Mouse (Mus musculus): ENCODE measurements around the gene Ptcd1. TPM values are rescaled to one million over a fixed set of nuclear protein-coding genes. Genes with fewer than 3 reads are reported as not detected.

Ptcd1 gene
- polyA plus RNA-seq, 1 experiment from 2014 or later = 25.1 TPM

- H3K27me3 ChIP-seq = no peaks in the 10 kb centered on the region
- no peak for ATAC-seq (replicated peaks)
- 80% methylated on average over 7 of the region's 7 CpGs for WGBS
- H3K36me3 ChIP-seq = peaks cover 11% of the 10 kb centered on the region
- no peak overlapping the region for H3K27ac ChIP-seq (replicated peaks)
- H3K9ac ChIP-seq (replicated peaks) = peak overlapping the region; percentile 60; the same call in 1 of the 2 replicates
- peak overlapping the region; percentile 99 for H3K4me2 ChIP-seq (replicated peaks)
- H3K4me3 ChIP-seq = peak overlapping the region; percentile 60; the same call in 1 of the 2 replicates
- H3K9me3 ChIP-seq = no peaks in the 10 kb centered on the region
- H3K4me1 ChIP-seq = peaks cover 25% of the 10 kb centered on the region
These were observed 33.5 kb upstream of the Ptcd1 start for GRCm38 (mm10) chr5:145200387-145200786.

- peaks cover 25% of the 10 kb centered on the region for H3K4me1 ChIP-seq
- H3K9ac ChIP-seq (replicated peaks) = peak within 1 kb of the TSS; percentile 93
- H3K9me3 ChIP-seq = no peaks in the 10 kb centered on the region
- peaks cover 40% of the 10 kb centered on the region for H3K36me3 ChIP-seq
- WGBS = 75% methylated on average over 2 of the region's 2 CpGs
- peak within 1 kb of the TSS; percentile 84 for H3K27ac ChIP-seq (replicated peaks)
- H3K27me3 ChIP-seq = no peaks in the 10 kb centered on the region
- H3K4me2 ChIP-seq (replicated peaks) = peak within 1 kb of the TSS; percentile 68
- H3K4me3 ChIP-seq = peak within 1 kb of the TSS; percentile 92
- no peak for ATAC-seq (replicated peaks)
These were observed 25.1 kb upstream of the Ptcd1 start, which contains the start of gene Atp5j2 for GRCm38 (mm10) chr5:145191962-145192361. TSS of gene Atp5j2 (minus strand) at chr5:145192062.

GRCm38 (mm10) chr5:145190875-145191798 is 24.2 kb upstream of the Ptcd1 start:
- peaks cover 25% of the 10 kb centered on the region for H3K4me1 ChIP-seq
- ATAC-seq (replicated peaks) = peak; percentile 91
- H3K9me3 ChIP-seq = no peaks in the 10 kb centered on the region
- peak overlapping the region; percentile 93 for H3K9ac ChIP-seq (replicated peaks)
- peak overlapping the region; percentile 68 for H3K4me2 ChIP-seq (replicated peaks)
- H3K27me3 ChIP-seq = no peaks in the 10 kb centered on the region
- under 1% methylated on average over 41 of the region's 41 CpGs for WGBS
- peaks cover 48% of the 10 kb centered on the region for H3K36me3 ChIP-seq
- H3K4me3 ChIP-seq = peak overlapping the region; percentile 92
- peak overlapping the region; percentile 84 for H3K27ac ChIP-seq (replicated peaks)

GRCm38 (mm10) chr5:145190373-145190772 is 23.5 kb upstream of the Ptcd1 start:
- H3K4me1 ChIP-seq = peaks cover 25% of the 10 kb centered on the region
- ATAC-seq (replicated peaks) = no peak
- H3K4me3 ChIP-seq = peak overlapping the region; percentile 92
- H3K4me2 ChIP-seq (replicated peaks) = peak overlapping the region; percentile 68
- H3K27ac ChIP-seq (replicated peaks) = no peak overlapping the region
- 58% methylated on average over 5 of the region's 5 CpGs for WGBS
- no peaks in the 10 kb centered on the region for H3K9me3 ChIP-seq
- peaks cover 48% of the 10 kb centered on the region for H3K36me3 ChIP-seq
- H3K9ac ChIP-seq (replicated peaks) = peak overlapping the region; percentile 93
- no peaks in the 10 kb centered on the region for H3K27me3 ChIP-seq

GRCm38 (mm10) chr5:145189416-145189815 is 22.5 kb upstream of the Ptcd1 start:
- H3K36me3 ChIP-seq = peaks cover 47% of the 10 kb centered on the region
- H3K4me2 ChIP-seq (replicated peaks) = no peak overlapping the region
- H3K9ac ChIP-seq (replicated peaks) = no peak overlapping the region
- no peak overlapping the region for H3K4me3 ChIP-seq
- no peak for ATAC-seq (replicated peaks)
- peaks cover 25% of the 10 kb centered on the region for H3K4me1 ChIP-seq
- no peaks in the 10 kb centered on the region for H3K9me3 ChIP-seq
- H3K27me3 ChIP-seq = no peaks in the 10 kb centered on the region
- WGBS = 97% methylated on average over 6 of the region's 6 CpGs
- no peak overlapping the region for H3K27ac ChIP-seq (replicated peaks)

- no peak for ATAC-seq (replicated peaks)
- no peak overlapping the region for H3K4me3 ChIP-seq
- H3K27ac ChIP-seq (replicated peaks) = no peak overlapping the region
- WGBS = 95% methylated on average over 2 of the region's 2 CpGs
- H3K9me3 ChIP-seq = no peaks in the 10 kb centered on the region
- peaks cover 78% of the 10 kb centered on the region for H3K36me3 ChIP-seq
- no peak overlapping the region for H3K9ac ChIP-seq (replicated peaks)
- H3K27me3 ChIP-seq = no peaks in the 10 kb centered on the region
- H3K4me1 ChIP-seq = peaks cover 14% of the 10 kb centered on the region
- H3K4me2 ChIP-seq (replicated peaks) = no peak overlapping the region
These were observed 18.3 kb upstream of the Ptcd1 start for GRCm38 (mm10) chr5:145185244-145185643.

GRCm38 (mm10) chr5:145178461-145178980 is 11.6 kb upstream of the Ptcd1 start:
- Histone ChIP-seq H3K9me3 (no peaks in the 10 kb centered on the region), H3K4me2 (replicated peaks) (no peak overlapping the region), H3K36me3 (peaks cover 97% of the 10 kb centered on the region), H3K4me3 (no peak overlapping the region), H3K4me1 (no peaks in the 10 kb centered on the region), H3K27ac (replicated peaks) (no peak overlapping the region), H3K27me3 (no peaks in the 10 kb centered on the region), H3K9ac (replicated peaks) (no peak overlapping the region)
- no peak for ATAC-seq (replicated peaks)
- 82% methylated on average over 18 of the region's 18 CpGs for WGBS

- ATAC-seq (replicated peaks) = peak; percentile 76
- Histone ChIP-seq H3K4me1 (peaks cover 28% of the 10 kb centered on the region), H3K36me3 (peaks cover 28% of the 10 kb centered on the region), H3K27ac (replicated peaks) (peak overlapping the region; percentile 84), H3K4me3 (peak overlapping the region; percentile 89), H3K27me3 (no peaks in the 10 kb centered on the region), H3K9ac (replicated peaks) (peak overlapping the region; percentile 94), H3K4me2 (replicated peaks) (peak overlapping the region; percentile 63), H3K9me3 (no peaks in the 10 kb centered on the region)
- WGBS = under 1% methylated on average over 28 of the region's 28 CpGs
These were observed 376 bp upstream of the Ptcd1 start for GRCm38 (mm10) chr5:145167306-145167661.

GRCm38 (mm10) chr5:145165184-145165583 is 1.7 kb downstream of the Ptcd1 start:
- H3K4me3 ChIP-seq = no peak overlapping the region
- H3K27me3 ChIP-seq = no peaks in the 10 kb centered on the region
- 91% methylated on average over 15 of the region's 15 CpGs for WGBS
- H3K4me1 ChIP-seq = peaks cover 28% of the 10 kb centered on the region
- no peak overlapping the region for H3K9ac ChIP-seq (replicated peaks)
- H3K9me3 ChIP-seq = no peaks in the 10 kb centered on the region
- peaks cover 21% of the 10 kb centered on the region; the same call in 1 of the 2 replicates for H3K36me3 ChIP-seq
- H3K4me2 ChIP-seq (replicated peaks) = no peak overlapping the region
- no peak overlapping the region for H3K27ac ChIP-seq (replicated peaks)
- no peak for ATAC-seq (replicated peaks)

- no peak overlapping the region for H3K27ac ChIP-seq (replicated peaks)
- no peak overlapping the region for H3K4me3 ChIP-seq
- no peaks in the 10 kb centered on the region for H3K27me3 ChIP-seq
- no peaks in the 10 kb centered on the region for H3K9me3 ChIP-seq
- H3K4me2 ChIP-seq (replicated peaks) = no peak overlapping the region
- H3K9ac ChIP-seq (replicated peaks) = no peak overlapping the region
- H3K36me3 ChIP-seq = peaks cover 24% of the 10 kb centered on the region
- 81% methylated on average over 3 of the region's 3 CpGs for WGBS
- H3K4me1 ChIP-seq = peaks cover 28% of the 10 kb centered on the region
- ATAC-seq (replicated peaks) = no peak
These were observed 2.2 kb downstream of the Ptcd1 start for GRCm38 (mm10) chr5:145164710-145165109.

GRCm38 (mm10) chr5:145161361-145161760 is 5.5 kb downstream of the Ptcd1 start:
- Histone ChIP-seq H3K4me1 (peaks cover 12% of the 10 kb centered on the region), H3K4me3 (no peak overlapping the region), H3K36me3 (peaks cover 50% of the 10 kb centered on the region), H3K4me2 (replicated peaks) (no peak overlapping the region), H3K9ac (replicated peaks) (no peak overlapping the region), H3K9me3 (no peaks in the 10 kb centered on the region), H3K27ac (replicated peaks) (no peak overlapping the region), H3K27me3 (no peaks in the 10 kb centered on the region)
- ATAC-seq (replicated peaks) = no peak
- 95% methylated on average over 14 of the region's 14 CpGs for WGBS

GRCm38 (mm10) chr5:145152690-145153089 is 14.2 kb downstream of the Ptcd1 start:
- Histone ChIP-seq H3K4me3 (no peak overlapping the region), H3K36me3 (peaks cover 89% of the 10 kb centered on the region), H3K4me1 (no peaks in the 10 kb centered on the region), H3K9ac (replicated peaks) (no peak overlapping the region), H3K27ac (replicated peaks) (no peak overlapping the region), H3K27me3 (no peaks in the 10 kb centered on the region), H3K4me2 (replicated peaks) (no peak overlapping the region), H3K9me3 (no peaks in the 10 kb centered on the region)
- WGBS = 94% methylated on average over 5 of the region's 5 CpGs
- no peak for ATAC-seq (replicated peaks)

All from forebrain, embryonic 15.5 days (tissue).